Mouse (Mus musculus) embryonic facial prominence, embryonic 10.5 days (tissue): ENCODE measurements around the gene Edc4. TPM values are rescaled to one million over a fixed set of nuclear protein-coding genes. Genes with fewer than 3 reads are reported as not detected.
A peak's percentile ranks its signal among the peaks of the same experiment; 100 is the strongest.

ENCODE experiments used
- DNase-seq: peaks from one replicate; pipeline ENCODE4 v3.0.0-alpha.2; 2017; ENCODE audit warnings: low spot score
- H3K27ac ChIP-seq: fragments of 300-500 bp; sonication (generic); replicated peaks from 2 replicates; pipeline ENCODE4 v1.5.1; 2016; ENCODE audit warnings: mild to moderate bottlenecking
- H3K27me3 ChIP-seq: fragments of 300-500 bp; sonication (generic); replicated peaks from 2 replicates; pipeline ENCODE4 v1.6.1; 2016; ENCODE audit warnings: low read depth, mild to moderate bottlenecking; ENCODE audit not compliant: poor library complexity, severe bottlenecking
- H3K36me3 ChIP-seq: fragments of 300-500 bp; sonication (generic); replicated peaks from 2 replicates; pipeline ENCODE4 v1.6.1; 2016; ENCODE audit warnings: mild to moderate bottlenecking, moderate library complexity
- H3K4me1 ChIP-seq: fragments of 300-500 bp; sonication (generic); 2 replicates; pipeline ENCODE4 v1.6.1; 2016
- H3K4me3 ChIP-seq: fragments of 300-500 bp; sonication (generic); 2 replicates; pipeline ENCODE4 v1.5.1; 2016; ENCODE audit warnings: mild to moderate bottlenecking, moderate library complexity
- H3K9me3 ChIP-seq: fragments of 300-500 bp; sonication (generic); 2 replicates; pipeline ENCODE4 v1.6.1; 2016; ENCODE audit warnings: mild to moderate bottlenecking
- WGBS: fragments of 180-500 bp; shearing (Covaris S2); methylation state at CpG from one replicate; pipeline ENCODE4 v1.1.7; 2016; 5-methylcytosine and 5-hydroxymethylcytosine counted together
- polyA plus RNA-seq: library from polyadenylated mRNA; unstranded; fragments of >200 nt; fragmentation: Nextera tagmentation; extraction: Ambion mirVana; gene quantifications from 2 replicates; pipeline ENCODE4 v1.2.1, GENCODE M21; 2016

The Edc4 gene
- polyA plus RNA-seq, 1 experiment from 2014 or later, result 69.8 TPM

- no peak for DNase-seq
Measured at GRCm38 (mm10) chr8:105892432-105892831, 11.8 kb downstream of the Edc4 start.

DNA sequence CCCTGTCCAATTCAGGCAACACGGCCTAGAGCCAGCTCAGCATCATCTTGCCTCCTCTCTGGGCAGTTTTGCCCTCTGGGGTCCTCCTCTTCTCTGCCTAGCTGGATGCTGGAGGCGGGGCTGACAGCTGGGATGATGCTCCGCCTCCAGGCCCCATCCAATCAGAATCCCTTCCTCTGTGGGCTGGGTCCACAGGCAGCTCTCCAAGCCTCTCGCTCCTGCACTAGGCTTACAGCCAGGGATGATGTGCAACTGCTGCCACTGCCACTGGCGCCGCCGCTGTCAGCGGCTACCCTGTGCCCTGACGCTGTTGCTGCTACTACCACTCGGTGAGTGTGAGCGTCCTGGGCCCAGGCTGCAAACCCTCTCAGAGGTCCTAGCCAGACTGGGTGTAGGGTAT, 12.7 kb downstream of the Edc4 start, which contains the start of gene Nrn1l:
TSS of gene Nrn1l (plus strand) at position 229 of the 400 bp plus-strand sequence.
- 7% methylated on average over 11 of the region's 11 CpGs for WGBS
- peak; percentile 84 for DNase-seq
- Histone ChIP-seq H3K4me3 (peak within 1 kb of the TSS; percentile 36), H3K27me3 (no peaks in the 10 kb centered on the region), H3K9me3 (no peaks in the 10 kb centered on the region), H3K27ac (no peak within 1 kb of the TSS), H3K36me3 (peaks cover 67% of the 10 kb centered on the region), H3K4me1 (peaks cover 10% of the 10 kb centered on the region)

More at GRCm38 (mm10) chr8:105892432-105892831, 11.8 kb downstream of the Edc4 start:
- Histone ChIP-seq H3K9me3 (no peaks in the 10 kb centered on the region), H3K27ac (no peak overlapping the region), H3K36me3 (peaks cover 76% of the 10 kb centered on the region), H3K4me1 (peaks cover 10% of the 10 kb centered on the region), H3K27me3 (no peaks in the 10 kb centered on the region), H3K4me3 (no peak overlapping the region)
- 88% methylated on average over 6 of the region's 6 CpGs for WGBS

DNA sequence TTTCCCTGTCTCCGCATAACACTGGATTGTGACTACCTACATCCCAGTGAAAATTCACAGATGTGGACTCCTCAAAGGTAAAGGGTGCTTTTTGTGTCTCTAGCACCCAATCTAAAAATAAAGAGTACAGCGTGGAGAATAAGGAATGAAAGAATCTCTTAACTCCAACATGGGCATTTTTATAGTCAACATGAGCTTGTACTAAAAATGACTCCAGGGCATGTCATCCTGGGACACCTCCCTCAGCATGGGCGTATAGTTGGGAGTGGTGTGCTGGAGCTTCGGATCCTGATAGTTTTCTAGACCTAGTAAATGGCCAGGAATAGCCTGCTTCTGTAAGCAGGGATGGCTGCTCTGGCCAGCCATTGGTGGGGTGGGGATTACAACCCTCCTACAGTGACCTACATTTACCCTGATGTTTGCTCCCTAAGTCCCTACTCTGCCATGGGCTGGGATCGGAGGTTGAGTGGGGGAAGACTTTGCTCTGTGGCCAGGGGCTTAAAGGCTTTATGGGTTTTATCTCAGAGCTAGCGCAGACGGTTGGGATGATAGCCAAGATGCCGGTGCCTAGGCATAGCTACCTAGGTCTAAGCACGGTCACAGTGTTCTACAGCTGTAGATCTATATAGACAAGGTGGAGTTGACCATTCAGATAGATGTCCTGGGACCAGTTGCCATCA, 17.3 kb downstream of the Edc4 start:
- H3K36me3 ChIP-seq, result peaks cover 21% of the 10 kb centered on the region
- no peaks in the 10 kb centered on the region for H3K27me3 ChIP-seq
- WGBS, result 84% methylated on average over 9 of the region's 9 CpGs
- no peaks in the 10 kb centered on the region for H3K9me3 ChIP-seq
- no peak for DNase-seq
- H3K27ac ChIP-seq, result no peak overlapping the region
- H3K4me1 ChIP-seq, result peaks cover 15% of the 10 kb centered on the region
- no peak overlapping the region for H3K4me3 ChIP-seq

DNA sequence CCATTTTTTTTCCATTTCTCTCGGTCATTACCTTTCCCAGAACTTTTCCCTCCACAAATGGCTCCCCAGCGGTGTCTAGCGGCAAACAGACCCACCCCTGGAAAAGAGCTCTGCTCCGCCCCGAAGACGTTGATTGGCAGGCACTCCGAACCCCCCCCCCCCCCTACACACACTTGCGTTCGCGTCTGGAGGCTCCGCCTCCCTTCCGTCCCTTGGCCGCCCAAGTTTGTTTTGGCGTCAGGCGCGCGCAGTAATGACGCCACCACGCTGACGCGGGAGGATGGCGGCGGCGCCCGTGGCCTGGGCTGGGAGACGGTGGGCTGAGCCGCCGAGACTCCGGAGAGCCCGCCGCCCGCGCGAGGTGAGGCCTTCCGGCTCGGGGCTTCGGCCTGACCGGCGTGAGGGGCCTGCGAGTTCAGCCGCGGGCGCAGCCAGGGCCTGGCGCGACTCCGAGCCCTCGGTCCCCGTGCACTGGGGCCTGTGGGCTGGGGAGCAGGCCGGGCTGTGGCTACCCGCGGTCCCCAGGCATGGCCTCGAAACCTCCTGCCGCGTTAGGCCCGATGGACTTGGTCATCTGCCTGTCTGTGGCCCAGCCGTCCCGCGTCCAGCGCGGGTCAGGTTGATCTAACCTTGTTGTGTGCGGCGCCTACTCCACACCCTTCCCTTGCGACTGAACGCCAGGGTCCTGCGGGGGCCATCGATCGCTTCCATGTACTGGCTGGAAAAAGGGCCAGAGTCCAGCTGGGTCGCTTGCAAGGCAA, 19.7 kb downstream of the Edc4 start, which contains the start of gene Pskh1:
TSS of gene Pskh1 (plus strand) at position 262 of the 761 bp plus-strand sequence.
- peak; percentile 96 for DNase-seq
- WGBS, result under 1% methylated on average over 68 of the region's 68 CpGs
- H3K4me1 ChIP-seq, result peaks cover 8% of the 10 kb centered on the region
- peak within 1 kb of the TSS; percentile 98 for H3K27ac ChIP-seq
- no peaks in the 10 kb centered on the region for H3K9me3 ChIP-seq
- H3K36me3 ChIP-seq, result no peaks in the 10 kb centered on the region
- H3K4me3 ChIP-seq, result peak within 1 kb of the TSS; percentile 97
- H3K27me3 ChIP-seq, result no peaks in the 10 kb centered on the region

DNA sequence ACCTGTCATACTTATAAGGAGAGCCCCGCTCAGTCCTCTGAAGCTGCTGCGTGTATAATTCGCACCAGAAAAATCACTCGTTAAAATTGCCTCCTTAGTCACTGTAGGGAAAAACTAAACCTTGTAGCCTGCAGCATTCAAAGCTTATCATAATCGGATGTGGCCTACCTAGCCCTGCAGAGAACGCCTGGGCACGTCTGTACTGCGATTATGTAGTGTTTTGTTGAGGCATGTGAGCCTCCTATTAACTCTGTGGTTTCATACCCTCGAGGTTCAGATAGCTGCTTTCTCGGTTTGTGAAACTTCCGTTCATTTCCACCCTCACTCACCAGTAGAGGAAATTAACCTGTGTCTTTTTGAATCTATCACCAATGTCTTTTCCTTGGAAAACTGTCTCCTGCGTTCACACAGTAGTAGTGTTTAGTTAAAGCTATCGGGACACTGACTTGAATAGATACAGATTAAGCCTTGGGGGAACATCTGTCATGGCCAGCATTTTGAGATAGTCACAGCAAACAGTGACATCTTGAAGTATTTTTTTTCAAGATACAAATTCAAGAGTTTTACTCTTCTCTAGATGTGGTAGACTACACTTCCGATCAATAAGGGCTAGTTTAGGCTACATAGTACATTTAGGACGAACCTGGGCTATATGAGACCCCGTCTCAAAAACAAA, 20.4 kb downstream of the Edc4 start:
- Histone ChIP-seq H3K4me3 (peak overlapping the region; percentile 97), H3K27ac (peak overlapping the region; percentile 98), H3K9me3 (no peaks in the 10 kb centered on the region), H3K36me3 (no peaks in the 10 kb centered on the region), H3K27me3 (no peaks in the 10 kb centered on the region), H3K4me1 (peaks cover 8% of the 10 kb centered on the region)
- DNase-seq, result no peak
- 38% methylated on average over 16 of the region's 16 CpGs for WGBS

DNA sequence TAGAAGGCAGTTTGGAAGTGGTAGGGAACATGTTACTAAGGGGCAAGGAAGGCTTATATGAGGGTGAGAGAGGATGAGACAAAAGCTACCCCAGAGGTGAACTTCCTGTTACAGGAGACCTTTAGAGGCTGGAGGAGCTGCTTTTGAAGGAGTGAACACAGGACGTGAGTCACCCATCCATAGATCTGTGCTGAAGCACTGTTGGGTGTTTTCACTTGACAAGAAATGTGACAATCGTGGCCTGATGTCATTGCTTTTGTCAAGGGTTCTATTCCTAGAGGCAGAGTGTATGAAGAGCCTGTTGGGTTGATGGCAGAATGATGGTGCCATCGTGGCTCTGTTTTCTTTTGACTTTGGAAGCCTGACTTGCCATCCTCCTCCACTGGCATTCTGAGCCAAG, 38.7 kb downstream of the Edc4 start:
- H3K4me1 ChIP-seq, result no peaks in the 10 kb centered on the region
- H3K4me3 ChIP-seq, result no peak overlapping the region
- peaks cover 49% of the 10 kb centered on the region for H3K36me3 ChIP-seq
- H3K27me3 ChIP-seq, result no peaks in the 10 kb centered on the region
- no peak for DNase-seq
- H3K9me3 ChIP-seq, result no peaks in the 10 kb centered on the region
- no peak overlapping the region for H3K27ac ChIP-seq
- WGBS, result 82% methylated on average over 3 of the region's 3 CpGs

DNA sequence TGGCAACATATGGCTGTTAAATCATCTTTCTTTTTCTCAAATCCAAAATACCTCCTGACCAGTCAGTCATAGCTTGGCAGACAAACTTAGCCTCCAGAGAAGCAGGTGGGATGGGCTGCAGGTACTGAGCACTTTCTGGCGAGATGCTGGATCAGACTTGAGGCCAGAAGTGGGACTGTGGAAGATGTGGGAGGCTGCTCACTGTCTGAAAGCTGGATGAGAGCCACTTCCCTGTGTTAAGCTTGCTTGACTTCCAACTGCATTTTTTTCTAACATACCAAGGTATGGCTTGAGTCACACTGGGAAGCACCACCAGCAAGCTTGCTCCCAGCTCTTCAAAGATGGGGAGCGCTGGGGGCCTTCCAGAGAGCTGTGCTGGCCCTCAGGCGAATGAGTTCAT, 44.4 kb downstream of the Edc4 start:
- Histone ChIP-seq H3K9me3 (no peaks in the 10 kb centered on the region), H3K4me3 (no peak overlapping the region), H3K36me3 (peaks cover 29% of the 10 kb centered on the region), H3K27ac (no peak overlapping the region), H3K4me1 (no peaks in the 10 kb centered on the region), H3K27me3 (no peaks in the 10 kb centered on the region)
- 73% methylated on average over 3 of the region's 3 CpGs for WGBS
- no peak for DNase-seq

- 0 out of 2 replicates have a peak overlapping the region, but pooled peaks have one; percentile 9 for H3K4me3 ChIP-seq
- DNase-seq, result peak; percentile 86
- peaks cover 8% of the 10 kb centered on the region for H3K4me1 ChIP-seq
- WGBS, result 18% methylated on average over 8 of the region's 8 CpGs
- H3K27me3 ChIP-seq, result no peaks in the 10 kb centered on the region
- no peaks in the 10 kb centered on the region for H3K9me3 ChIP-seq
- peak overlapping the region; percentile 72 for H3K27ac ChIP-seq
- H3K36me3 ChIP-seq, result peaks cover 47% of the 10 kb centered on the region
Measured at GRCm38 (mm10) chr8:105930602-105931001, 49.9 kb downstream of the Edc4 start.

- DNase-seq, result no peak
- Histone ChIP-seq H3K9me3 (no peaks in the 10 kb centered on the region), H3K27ac (no peak overlapping the region), H3K36me3 (peaks cover 47% of the 10 kb centered on the region), H3K27me3 (no peaks in the 10 kb centered on the region), H3K4me1 (peaks cover 15% of the 10 kb centered on the region), H3K4me3 (no peak overlapping the region)
- WGBS, result 93% methylated on average over 3 of the region's 3 CpGs
Measured at GRCm38 (mm10) chr8:105931271-105931670, 50.6 kb downstream of the Edc4 start.

GRCm38 (mm10) chr8:105932525-105932924, 51.8 kb downstream of the Edc4 start:
- Histone ChIP-seq H3K4me3 (no peak overlapping the region), H3K36me3 (peaks cover 47% of the 10 kb centered on the region), H3K27ac (no peak overlapping the region), H3K4me1 (peaks cover 19% of the 10 kb centered on the region), H3K27me3 (no peaks in the 10 kb centered on the region), H3K9me3 (no peaks in the 10 kb centered on the region)
- WGBS, result 92% methylated on average over 11 of the region's 11 CpGs
- DNase-seq, result no peak

- no peaks in the 10 kb centered on the region for H3K27me3 ChIP-seq
Measured at GRCm38 (mm10) chr8:105933762-105934161, 53.1 kb downstream of the Edc4 start, which contains the start of gene Ctrl. TSS of gene Ctrl (minus strand) at chr8:105933862.

GRCm38 (mm10) chr8:105935105-105935504, 54.4 kb downstream of the Edc4 start:
- Histone ChIP-seq H3K27ac (no peak overlapping the region), H3K36me3 (peaks cover 45% of the 10 kb centered on the region), H3K9me3 (no peaks in the 10 kb centered on the region), H3K4me1 (peaks cover 29% of the 10 kb centered on the region), H3K4me3 (no peak overlapping the region), H3K27me3 (no peaks in the 10 kb centered on the region)
- 83% methylated on average over 6 of the region's 6 CpGs for WGBS
- no peak for DNase-seq

More at GRCm38 (mm10) chr8:105933762-105934161, 53.1 kb downstream of the Edc4 start, which contains the start of gene Ctrl:
- Histone ChIP-seq H3K4me1 (peaks cover 29% of the 10 kb centered on the region), H3K4me3 (no peak within 1 kb of the TSS), H3K36me3 (peaks cover 47% of the 10 kb centered on the region), H3K9me3 (no peaks in the 10 kb centered on the region), H3K27ac (no peak within 1 kb of the TSS)
- WGBS, result 93% methylated on average over 2 of the region's 2 CpGs
- DNase-seq, result no peak
